In the genomic region with DNA sequence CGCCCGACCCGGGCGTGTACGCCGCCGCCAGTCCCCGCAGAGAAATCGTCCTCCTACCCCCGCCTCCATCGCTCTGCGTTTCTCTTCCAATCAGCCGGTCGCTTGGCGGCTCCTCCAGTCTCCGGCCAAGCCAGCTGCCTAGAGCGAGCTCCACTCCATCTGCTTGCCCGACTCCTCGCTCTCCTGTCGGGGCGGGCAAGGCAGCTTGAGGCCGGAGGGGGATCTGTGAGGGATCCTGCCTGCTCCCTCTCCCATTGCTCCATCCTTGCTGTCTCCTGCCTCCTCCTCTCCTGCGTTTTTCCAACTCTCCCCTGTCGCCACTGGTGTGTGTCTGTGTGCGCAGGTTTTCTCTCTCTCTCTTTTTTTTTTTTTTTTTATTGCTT, we compare ENCODE assay signal across 8 mouse cellular contexts. TPM values are rescaled to one million over a fixed set of nuclear protein-coding genes. Genes with fewer than 3 reads are reported as not detected.
A peak's percentile ranks its signal among the peaks of the same experiment; 100 is the strongest.
DNase-seq lines count a peak whose midpoint lies in the region; ATAC-seq and TF ChIP-seq lines count a peak whose summit lies in the region.

Gene Ubtf, minus strand, starts transcription at position 333 of the 383 bp plus-strand sequence.

- WGBS in cerebellum, adult 2 months: under 1% methylated on average over 25 of the region's 25 CpGs
- WGBS in forebrain, postnatal 0 days: under 1% methylated on average over 25 of the region's 25 CpGs
- under 1% methylated on average over 25 of the region's 25 CpGs for WGBS in lung, embryonic 15.5 days
- WGBS in olfactory bulb, adult 2 months: under 1% methylated on average over 25 of the region's 25 CpGs

- peak within 1 kb of the TSS; percentile 87 for H3K27ac ChIP-seq in MEL (ENCODE audit: control insufficient read depth, low read depth, low read length)
- peak within 1 kb of the TSS; percentile 100 for H3K27ac ChIP-seq in cerebellum, adult 2 months (ENCODE audit: insufficient read depth, low read length)
- peak within 1 kb of the TSS; percentile 99 for H3K27ac ChIP-seq in forebrain, postnatal 0 days (ENCODE audit: low read depth, low read length)
- H3K27ac ChIP-seq in lung, embryonic 15.5 days: peak within 1 kb of the TSS; percentile 99
- H3K27ac ChIP-seq in olfactory bulb, adult 2 months (ENCODE audit: insufficient read depth, low read depth, low read length): peak within 1 kb of the TSS; percentile 100

- peaks cover 1 to 3% of the 10 kb centered on the region in 2 experiments; a peak in 2 of 4 replicates for H3K27me3 ChIP-seq in MEL (ENCODE audit: control insufficient read depth in 1 of 2, insufficient read depth in 2 of 2, low read length in 2 of 2)
- H3K27me3 ChIP-seq in cerebellum, adult 2 months (ENCODE audit: control insufficient read depth, insufficient read depth, low read length): no peaks in the 10 kb centered on the region
- no peaks in the 10 kb centered on the region for H3K27me3 ChIP-seq in forebrain, postnatal 0 days (ENCODE audit: insufficient read depth, low read length)
- H3K27me3 ChIP-seq in lung, embryonic 15.5 days: no peaks in the 10 kb centered on the region

- no peak for TF ChIP-seq EP300 in MEL (IDR thresholded peaks at IDR 0.05; ENCODE audit: low read depth in 1 of 2, low read length in 2 of 2)

- peak within 1 kb of the TSS; percentile 100 for H3K9ac ChIP-seq in MEL (ENCODE audit: control insufficient read depth, low read depth, low read length, poor library complexity, severe bottlenecking)
- peak within 1 kb of the TSS; percentile 99 for H3K9ac ChIP-seq in forebrain, postnatal 0 days
- H3K9ac ChIP-seq in lung, embryonic 15.5 days: peak within 1 kb of the TSS; percentile 100

- no peak for TF ChIP-seq POLR2A in MEL (IDR thresholded peaks at IDR 0.05; ENCODE audit: control insufficient read depth in 1 of 2, insufficient read depth in 1 of 2, low read depth in 1 of 2, low read length in 2 of 2, poor library complexity in 1 of 2)
- TF ChIP-seq POLR2A in cerebellum, adult 2 months (IDR thresholded peaks at IDR 0.05; ENCODE audit: borderline replicate concordance, insufficient read depth, low read length): peak; percentile 78; the same call in 1 of the 2 replicates
- no peak; the same call in 1 of the 2 replicates for TF ChIP-seq POLR2A in olfactory bulb, adult 2 months (IDR thresholded peaks at IDR 0.05; ENCODE audit: insufficient read depth, low read depth, low read length)

- no peaks in the 10 kb centered on the region for H3K9me3 ChIP-seq in MEL (replicated peaks; ENCODE audit: insufficient read depth, low read length)
- no peaks in the 10 kb centered on the region for H3K9me3 ChIP-seq in forebrain, postnatal 0 days (ENCODE audit: low read length)
- H3K9me3 ChIP-seq in lung, embryonic 15.5 days: no peaks in the 10 kb centered on the region

- H3K4me1 ChIP-seq in MEL (ENCODE audit: control insufficient read depth in 1 of 2, insufficient read depth in 2 of 2, low read length in 2 of 2): peaks cover 4 to 18% of the 10 kb centered on the region in 2 experiments
- no peaks in the 10 kb centered on the region; the same call in 1 of the 2 replicates for H3K4me1 ChIP-seq in cerebellum, adult 2 months (ENCODE audit: control insufficient read depth, insufficient read depth, low read length)
- H3K4me1 ChIP-seq in forebrain, postnatal 0 days (ENCODE audit: insufficient read depth): peaks cover 9% of the 10 kb centered on the region; the same call in 1 of the 2 replicates
- peaks cover 31% of the 10 kb centered on the region for H3K4me1 ChIP-seq in lung, embryonic 15.5 days
- peaks cover 19% of the 10 kb centered on the region for H3K4me1 ChIP-seq in olfactory bulb, adult 2 months (ENCODE audit: control insufficient read depth, insufficient read depth, low read length)

- peak within 1 kb of the TSS; percentile 86 for H3K4me2 ChIP-seq in forebrain, postnatal 0 days (ENCODE audit: low read depth)
- H3K4me2 ChIP-seq in lung, embryonic 15.5 days: peak within 1 kb of the TSS; percentile 90

- intact Hi-C loops in heart, postnatal 25 days (cut with DNase I): no loop called here

- no peak for TF ChIP-seq CTCF in MEL (IDR thresholded peaks at IDR 0.05 in 2 of 3, conservative IDR thresholded peaks at IDR 0.05 in 1 of 3; ENCODE audit: control insufficient read depth in 1 of 3, insufficient read depth in 1 of 3, low read depth in 2 of 3, low read length in 3 of 3, poor library complexity in 1 of 3, severe bottlenecking in 1 of 3)
- no peak for TF ChIP-seq CTCF in cerebellum, adult 2 months (IDR thresholded peaks at IDR 0.05; ENCODE audit: borderline replicate concordance, insufficient read depth, low read depth, low read length)
- TF ChIP-seq CTCF in forebrain, postnatal 0 days (IDR thresholded peaks at IDR 0.05; ENCODE audit: low read depth): no peak
- TF ChIP-seq CTCF in olfactory bulb, adult 2 months (IDR thresholded peaks at IDR 0.05; ENCODE audit: insufficient read depth, low read depth, low read length): no peak

- H3K36me3 ChIP-seq in MEL (ENCODE audit: control insufficient read depth in 1 of 2, insufficient read depth in 2 of 2, low read length in 2 of 2): peaks cover 0 to 16% of the 10 kb centered on the region in 2 experiments; a peak in 2 of 4 replicates
- peaks cover 12% of the 10 kb centered on the region for H3K36me3 ChIP-seq in forebrain, postnatal 0 days (ENCODE audit: insufficient read depth)
- peaks cover 7% of the 10 kb centered on the region for H3K36me3 ChIP-seq in lung, embryonic 15.5 days

- peak; percentile 44 for ATAC-seq in forebrain, postnatal 0 days
- no peak; the same call in 1 of the 2 replicates for ATAC-seq in lung, embryonic 15.5 days (ENCODE audit: borderline replicate concordance, extremely low read depth, low FRiP score, low TSS enrichment)

- DNase-seq in MEL (ENCODE audit: low read depth, low spot score): peak; percentile 88
- DNase-seq in cerebellum, adult 2 months: peak; percentile 93 to 96
- peak; percentile 86 for DNase-seq in forebrain, postnatal 0 days
- DNase-seq in heart, postnatal 25 days (ENCODE audit: low spot score): peak; percentile 77
- peak; percentile 78 to 86 for DNase-seq in layer of hippocampus, adult 18-20 months (ENCODE audit: low spot score in 2 of 2)
- DNase-seq in testis, postnatal 14 days (ENCODE audit: low spot score): peak; percentile 81

- peak within 1 kb of the TSS; percentile 91 to 98 for H3K4me3 ChIP-seq in MEL (ENCODE audit: control insufficient read depth in 1 of 2, insufficient read depth in 1 of 2, low read depth in 2 of 2, low read length in 2 of 2)
- H3K4me3 ChIP-seq in cerebellum, adult 2 months (replicated peaks; ENCODE audit: insufficient read depth, low read depth, low read length): peak within 1 kb of the TSS; percentile 67
- H3K4me3 ChIP-seq in forebrain, postnatal 0 days (ENCODE audit: low read depth, low read length): peak within 1 kb of the TSS; percentile 95
- H3K4me3 ChIP-seq in lung, embryonic 15.5 days: peak within 1 kb of the TSS; percentile 99
- peak within 1 kb of the TSS; percentile 88 for H3K4me3 ChIP-seq in olfactory bulb, adult 2 months (ENCODE audit: insufficient read depth, low read depth, low read length)

- H3K79me2 ChIP-seq in MEL (ENCODE audit: control insufficient read depth, insufficient read depth, low read length, poor library complexity): peaks cover 53% of the 10 kb centered on the region

- TF ChIP-seq RAD21 in MEL (IDR thresholded peaks at IDR 0.05; ENCODE audit: low read depth, low read length): no peak

TF ChIP-seq in MEL, 35 proteins besides CTCF, POLR2A, EP300 and RAD21 (continues in another document):
- TF ChIP-seq MYC (IDR thresholded peaks at IDR 0.05; ENCODE audit: low read depth, low read length) (no peak), SIN3A (IDR thresholded peaks at IDR 0.05; ENCODE audit: low read length) (peak; percentile 49), KAT2A (conservative IDR thresholded peaks at IDR 0.05; ENCODE audit: low read depth, low read length) (no peak; the same call in 1 of the 2 replicates), CHD1 (IDR thresholded peaks at IDR 0.05; ENCODE audit: low read depth, low read length) (peak; percentile 45), E2F4 (IDR thresholded peaks at IDR 0.05; ENCODE audit: borderline replicate concordance, low read depth, low read length) (0 out of 2 replicates have a peak, but pooled peaks have one; percentile 37), CHD2 (IDR thresholded peaks at IDR 0.05; ENCODE audit: low read length) (no peak), SMC3 (IDR thresholded peaks at IDR 0.05; ENCODE audit: low read depth, low read length) (no peak), HCFC1 (IDR thresholded peaks at IDR 0.05; ENCODE audit: low read depth, low read length) (no peak), MAX (IDR thresholded peaks at IDR 0.05; ENCODE audit: low read length) (no peak), UBTF (IDR thresholded peaks at IDR 0.05; ENCODE audit: borderline replicate concordance, insufficient read depth, low read depth, low read length) (peak; percentile 96), TAL1 (IDR thresholded peaks at IDR 0.05; ENCODE audit: low read length) (no peak), MYB (IDR thresholded peaks at IDR 0.05; ENCODE audit: low read depth, low read length) (no peak), ELF1 (IDR thresholded peaks at IDR 0.05; ENCODE audit: low read depth, low read length) (no peak), USF2 (IDR thresholded peaks at IDR 0.05; ENCODE audit: borderline replicate concordance in 1 of 2, insufficient read depth in 1 of 2, low read depth in 1 of 2, low read length in 2 of 2) (no peak), JUND (IDR thresholded peaks at IDR 0.05; ENCODE audit: low read depth, low read length) (no peak), MXI1 (IDR thresholded peaks at IDR 0.05; ENCODE audit: low read depth, low read length) (no peak), TCF12 (IDR thresholded peaks at IDR 0.05; ENCODE audit: low read depth, low read length) (no peak), MEF2A (IDR thresholded peaks at IDR 0.05; ENCODE audit: extremely low read depth, insufficient replicate concordance, low read depth, low read length, poor library complexity, severe bottlenecking) (no peak), ZMIZ1 (IDR thresholded peaks at IDR 0.05; ENCODE audit: low read depth, low read length) (peak; percentile 46; the same call in 1 of the 2 replicates), RCOR1 (IDR thresholded peaks at IDR 0.05; ENCODE audit: low read depth, low read length) (no peak)

RNA-seq across cellular contexts. Expression of gene Ubtf, which starts in this region (rescaled TPM):
- total RNA-seq in MEL (2012; rRNA removed): 151 and 189 TPM in 2 replicates
- 100 to 1,000 TPM in 1 of 2 experiments, 10 to 100 TPM in 1; 76.5 to 145 TPM for polyA plus RNA-seq in MEL (2012; ENCODE audit: insufficient read depth in 1 of 2, insufficient read length in 2 of 2, low read depth in 1 of 2, low replicate concordance in 2 of 2, missing spikeins in 1 of 2)
- polyA plus RNA-seq in cerebellum, adult 2 months (2012; rRNA removed): 94.6 and 95.8 TPM in 2 replicates
- 94.3 and 109 TPM in 2 replicates for total RNA-seq in forebrain, postnatal 0 days (2014; rRNA removed)
- polyA plus RNA-seq in forebrain, postnatal 0 days (2015; fragmentation: Nextera tagmentation; extraction: Ambion mirVana): 73.2 and 78.7 TPM in 2 replicates
- total RNA-seq in heart, postnatal 25 days (2021): 10 to 100 TPM; 56.7 to 57.3 TPM
- total RNA-seq in layer of hippocampus, adult 18-20 months (2021): 100 to 1,000 TPM; 131 to 135 TPM
- 83.5 and 86.1 TPM in 2 replicates for polyA plus RNA-seq in lung, embryonic 15.5 days (2015; fragmentation: Nextera tagmentation; extraction: Ambion mirVana)
- 213 TPM in 1 of 2 replicates, not detected in the other for polyA plus RNA-seq in olfactory bulb, adult 2 months (2012; ENCODE audit: insufficient read depth, insufficient read length, low replicate concordance, missing spikeins)
